Mouse (Mus musculus) layer of hippocampus, adult 8-10 months (tissue): ENCODE results near the gene Plppr5. TPM values are rescaled to one million over a fixed set of nuclear protein-coding genes. Genes with fewer than 3 reads are reported as not detected.

Experiments
- DNase-seq, 2 experiments: peaks; one replicate each; pipeline ENCODE4 v3.0.0; 2022; ENCODE audit warnings: low spot score in 2 of 2
- total RNA-seq, 4 experiments: library from RNA; stranded (reverse); gene quantifications; 2 replicates each; pipeline ENCODE4 v1.2.4; 2022

Plppr5 gene
- 10 to 100 TPM; 28.4 to 32.6 (median 31.0) TPM for total RNA-seq

DNA sequence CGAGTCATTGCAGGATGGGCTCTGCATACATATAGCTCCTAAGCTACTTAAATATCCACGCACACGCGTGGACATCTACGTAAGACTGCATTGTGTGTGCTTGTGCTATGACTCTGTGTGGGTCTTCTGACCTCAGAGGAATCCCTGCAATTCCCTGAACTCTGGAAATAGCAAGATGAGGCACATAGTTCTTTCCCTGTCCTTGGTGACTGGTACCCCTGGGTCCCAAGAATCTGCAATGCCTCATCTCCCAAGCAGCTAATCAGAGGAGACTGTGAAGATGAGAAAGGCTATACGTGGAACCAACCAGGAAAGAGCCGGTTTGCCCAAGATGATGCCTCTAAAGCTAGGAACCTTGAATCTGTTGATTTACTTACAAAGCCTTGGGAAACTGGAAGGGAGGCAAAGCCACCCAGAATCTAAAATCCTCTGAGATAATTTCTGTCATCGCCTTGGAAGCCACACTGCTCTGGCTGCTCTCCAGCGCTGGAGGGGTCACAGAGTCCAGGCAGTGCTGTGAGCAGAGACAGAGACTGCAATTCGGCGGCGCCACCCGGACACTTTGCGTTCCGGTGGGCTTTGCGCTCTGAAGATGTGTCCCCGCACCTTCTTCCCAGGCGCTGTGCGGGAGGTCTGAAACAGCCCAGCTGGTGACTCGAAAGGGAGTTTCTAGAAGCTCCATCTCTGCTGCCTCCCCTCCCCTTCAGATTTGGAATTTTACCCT, at the start of gene Plppr5:
Gene Plppr5, plus strand, starts transcription at position 308 of the 724 bp plus-strand sequence.
- peak; percentile 34 to 45 for DNase-seq

DNA sequence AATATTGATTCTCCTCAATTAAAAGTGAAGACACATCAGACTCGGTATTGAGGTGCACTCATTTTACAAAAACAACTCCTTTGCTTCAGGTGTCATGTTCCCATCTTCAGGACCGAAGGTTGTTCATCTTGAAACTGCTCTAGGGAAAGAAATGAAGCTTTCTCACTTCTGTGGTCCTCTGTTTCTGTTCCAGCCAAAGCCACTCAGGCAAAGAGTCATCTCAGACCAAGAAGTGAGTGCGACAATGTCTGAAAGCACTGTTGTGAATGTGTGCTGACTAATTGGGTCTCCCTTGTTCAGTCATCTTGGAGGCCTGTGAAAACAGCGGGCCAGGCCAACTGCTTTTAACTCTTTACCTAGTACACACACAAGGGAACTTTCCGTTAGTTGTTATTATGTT, 24.7 kb upstream of the Plppr5 start:
- DNase-seq, result no peak

DNA sequence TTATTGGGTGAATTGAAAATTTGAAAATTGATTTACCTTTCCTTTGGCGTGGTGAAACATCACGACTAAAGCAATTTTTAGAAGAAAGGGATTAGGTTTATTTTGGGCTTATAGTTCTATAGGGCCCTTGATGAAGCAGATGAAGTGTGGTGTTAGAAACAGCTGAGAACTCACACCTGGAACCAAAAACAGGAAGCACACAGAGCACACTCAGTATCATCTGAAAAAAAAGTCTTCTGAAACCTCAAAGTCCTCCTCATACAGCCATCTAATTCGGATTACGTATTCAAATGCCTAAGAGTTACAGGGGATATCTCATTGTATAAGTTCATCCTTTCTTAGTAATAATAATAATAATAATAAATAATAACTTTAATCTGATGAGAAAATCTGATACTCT, 24.1 kb upstream of the Plppr5 start:
- no peak for DNase-seq

DNA sequence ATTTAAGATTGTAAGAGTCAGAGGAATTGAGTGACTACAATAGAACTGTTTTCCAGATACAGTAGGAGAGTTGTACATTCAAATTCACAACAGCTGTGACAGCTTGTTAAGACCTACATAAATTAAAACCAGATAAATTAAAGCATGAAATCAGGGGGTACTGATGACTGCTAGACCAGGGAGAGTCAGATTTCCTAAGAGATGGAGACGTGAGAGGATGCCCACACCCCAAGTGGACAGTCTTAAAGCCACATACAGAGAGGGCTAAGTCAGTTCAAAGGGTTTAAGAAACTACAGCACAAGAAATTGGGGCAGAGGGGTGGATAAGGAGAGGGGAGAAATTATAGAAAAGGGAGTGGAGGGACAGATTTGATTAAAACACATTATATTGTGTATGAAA, 17.7 kb upstream of the Plppr5 start:
- no peak for DNase-seq

DNA sequence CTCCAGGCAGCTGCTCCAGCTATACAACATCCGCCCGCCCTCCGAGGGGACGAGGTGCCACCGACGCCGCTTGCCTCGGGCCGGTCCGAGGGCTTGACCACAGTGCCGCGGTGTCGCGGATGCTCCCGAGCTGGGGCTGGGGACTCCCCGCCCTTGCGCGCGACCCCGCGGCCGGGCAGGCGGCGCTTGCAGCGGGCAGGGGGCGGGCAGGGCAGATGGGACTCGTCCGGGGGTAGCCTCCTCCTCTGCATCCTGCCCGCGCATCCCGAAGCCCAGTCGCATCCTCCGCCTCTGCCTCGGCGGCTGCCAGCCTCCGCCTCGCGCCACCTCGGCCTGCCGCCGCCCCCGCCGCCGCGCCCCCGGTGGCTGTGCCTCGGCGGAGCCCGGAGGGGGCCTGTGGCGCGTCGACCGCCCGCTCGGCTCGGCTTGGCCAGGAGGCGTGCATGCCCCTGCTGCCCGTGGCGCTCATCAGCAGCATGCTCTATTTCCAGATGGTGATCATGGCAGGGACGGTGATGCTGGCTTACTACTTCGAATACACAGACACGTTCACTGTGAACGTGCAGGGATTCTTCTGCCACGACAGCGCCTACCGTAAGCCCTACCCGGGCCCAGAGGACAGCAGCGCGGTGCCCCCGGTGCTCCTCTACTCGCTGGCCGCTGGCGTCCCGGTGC, 754 bp downstream of the Plppr5 start:
- peak; percentile 37 to 63 for DNase-seq

DNA sequence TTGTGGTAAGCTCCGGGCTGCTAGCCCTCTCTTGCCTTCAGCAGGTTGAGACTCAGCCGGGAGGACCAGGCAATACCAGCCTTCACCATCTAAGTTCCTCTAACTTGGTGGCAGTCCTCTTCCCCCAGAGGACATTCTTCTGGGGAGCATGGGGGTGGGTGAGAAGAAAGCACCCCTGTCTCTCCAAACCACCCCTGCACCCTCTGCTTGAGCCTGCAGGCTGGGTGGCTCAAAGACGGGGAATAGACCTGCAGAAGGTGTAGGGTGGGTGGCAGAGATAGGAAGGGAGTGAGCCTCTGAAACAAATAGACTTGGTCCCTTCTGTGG, 1.3 kb downstream of the Plppr5 start:
- no peak for DNase-seq

DNA sequence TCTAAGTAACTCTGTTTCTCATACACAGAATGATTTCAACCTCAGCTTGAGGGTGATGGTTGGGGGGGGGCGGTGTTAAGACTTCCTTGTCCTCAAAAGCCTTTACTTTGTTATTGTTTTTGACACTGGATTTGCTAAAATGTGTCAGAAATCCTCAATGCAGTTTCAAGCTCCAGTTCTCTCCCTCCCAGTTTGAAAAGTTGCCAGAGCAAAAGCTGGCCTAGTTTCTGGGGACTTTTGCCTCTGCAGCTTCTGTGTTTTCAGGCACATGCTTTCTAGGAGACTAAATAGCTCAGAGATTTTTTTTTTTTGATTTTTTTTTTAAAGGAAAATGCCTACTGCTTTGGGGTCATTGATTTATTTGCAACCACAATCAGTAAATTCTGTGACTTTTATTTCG, 2.7 kb downstream of the Plppr5 start:
- peak in 1 of 2 experiments; percentile 26 for DNase-seq

DNA sequence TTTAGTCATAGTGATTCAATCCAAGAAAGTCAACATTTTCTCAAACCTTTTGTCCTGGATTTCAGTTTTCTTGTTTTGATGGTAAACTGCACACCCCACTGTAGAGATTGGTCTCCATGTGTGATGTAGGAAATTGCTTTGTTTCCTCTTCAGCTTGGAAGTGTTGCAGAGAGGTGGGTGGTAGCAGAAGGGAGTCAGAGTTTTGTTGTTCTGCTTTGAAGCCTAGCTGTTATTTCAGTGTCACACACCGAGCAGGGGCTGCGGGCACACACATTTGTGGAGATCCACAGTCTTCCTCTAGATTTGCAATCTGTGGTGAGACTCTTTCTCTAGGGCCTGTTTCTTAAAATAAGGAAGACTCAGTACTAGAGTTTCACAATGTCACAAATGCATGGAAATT, 8.0 kb downstream of the Plppr5 start:
- DNase-seq, result peak; percentile 24 to 33

DNA sequence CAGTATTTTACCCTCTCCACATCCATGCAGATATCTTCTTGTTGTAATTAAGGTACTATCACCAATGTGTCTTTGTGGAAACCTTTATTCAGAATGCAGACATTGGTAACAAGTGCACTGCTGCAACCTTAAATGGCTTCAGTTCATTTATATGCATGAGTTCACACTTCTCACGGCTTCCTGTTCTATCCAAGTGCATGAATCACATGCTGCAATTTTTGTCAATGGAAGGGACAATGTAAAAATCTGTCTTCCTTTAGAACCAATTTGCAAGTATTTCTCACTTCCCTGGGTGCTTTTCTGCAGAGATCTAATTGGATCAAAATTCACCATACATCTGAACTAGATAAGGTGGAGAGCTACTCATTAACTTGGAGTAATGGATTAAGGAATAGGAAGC, 27.8 kb downstream of the Plppr5 start:
- no peak for DNase-seq

DNA sequence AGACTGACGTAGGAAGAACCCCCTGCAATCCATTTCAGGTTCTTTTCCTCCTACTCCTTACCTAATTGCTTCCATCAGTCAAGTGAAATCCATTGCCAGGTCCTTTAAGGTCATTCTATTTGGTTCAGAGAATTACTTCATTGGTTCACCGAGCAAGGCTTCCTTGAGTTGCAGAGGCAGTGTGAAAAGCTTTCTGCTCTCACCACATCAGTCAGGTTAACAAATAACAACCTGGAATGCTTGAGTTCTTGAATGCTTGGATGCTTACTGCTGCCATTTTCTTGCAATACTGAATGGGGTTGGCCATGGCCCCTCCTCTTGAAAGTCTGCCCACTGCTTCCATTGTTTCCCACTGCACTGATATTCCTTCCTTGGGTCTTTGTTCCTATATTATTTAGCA, 28.8 kb downstream of the Plppr5 start:
- DNase-seq, result no peak

DNA sequence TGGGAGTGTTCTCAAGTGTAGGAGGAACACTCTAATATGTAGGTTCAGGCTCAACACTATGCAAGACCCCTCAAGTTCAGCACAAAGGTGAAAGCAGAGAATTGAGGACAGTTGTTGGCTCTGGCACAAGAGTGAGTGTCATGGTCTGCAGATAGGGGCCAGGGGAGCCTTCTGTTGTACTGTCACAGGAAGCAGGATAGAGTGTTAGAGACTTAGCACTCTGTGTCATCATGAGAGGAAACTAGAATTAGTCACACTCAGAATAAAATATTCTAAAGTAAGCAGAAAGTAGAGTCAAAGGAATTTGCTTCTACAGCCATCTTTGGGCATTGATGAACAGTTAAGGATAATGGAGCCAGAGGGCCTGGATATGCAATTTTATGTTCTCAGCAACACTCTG, 31.7 kb downstream of the Plppr5 start:
- DNase-seq, result no peak

DNA sequence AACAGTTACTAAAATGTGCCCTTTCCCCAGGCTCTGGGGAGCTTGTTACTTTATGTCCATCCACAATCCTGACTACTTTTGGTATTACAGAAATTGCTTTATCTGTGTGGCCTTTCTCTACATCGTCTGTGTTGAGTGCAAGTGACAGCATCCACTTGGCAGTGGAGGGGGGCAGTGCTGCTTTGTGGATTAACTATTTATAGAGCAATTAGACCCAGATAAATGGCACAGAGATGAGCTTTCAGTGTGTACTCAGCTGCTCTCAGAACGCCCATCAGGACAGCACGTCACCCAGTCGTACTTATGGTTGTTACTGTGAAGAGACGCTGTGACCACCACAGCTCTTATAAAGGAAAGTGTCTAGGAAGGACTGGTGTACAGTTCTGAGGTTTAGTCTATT, 36.8 kb downstream of the Plppr5 start:
- no peak for DNase-seq

DNA sequence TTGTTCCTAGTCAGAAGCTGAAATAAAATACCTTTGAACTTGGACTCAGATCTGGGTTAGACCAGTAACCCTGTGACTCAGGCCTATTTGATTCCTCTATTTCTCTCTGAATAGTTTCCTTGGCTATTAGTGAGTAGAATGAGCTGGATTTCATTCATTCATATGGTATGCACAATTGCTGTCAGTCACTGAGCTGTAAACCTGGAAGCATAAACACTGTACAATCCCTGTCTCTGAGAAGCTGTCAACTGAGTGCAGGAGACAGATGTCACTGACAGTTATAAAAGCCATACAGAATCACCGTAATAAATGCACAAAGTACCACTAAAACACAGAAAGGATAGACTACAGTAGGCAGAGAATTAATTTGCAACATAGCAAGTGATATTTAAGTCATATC, 40.2 kb downstream of the Plppr5 start:
- DNase-seq, result no peak

DNA sequence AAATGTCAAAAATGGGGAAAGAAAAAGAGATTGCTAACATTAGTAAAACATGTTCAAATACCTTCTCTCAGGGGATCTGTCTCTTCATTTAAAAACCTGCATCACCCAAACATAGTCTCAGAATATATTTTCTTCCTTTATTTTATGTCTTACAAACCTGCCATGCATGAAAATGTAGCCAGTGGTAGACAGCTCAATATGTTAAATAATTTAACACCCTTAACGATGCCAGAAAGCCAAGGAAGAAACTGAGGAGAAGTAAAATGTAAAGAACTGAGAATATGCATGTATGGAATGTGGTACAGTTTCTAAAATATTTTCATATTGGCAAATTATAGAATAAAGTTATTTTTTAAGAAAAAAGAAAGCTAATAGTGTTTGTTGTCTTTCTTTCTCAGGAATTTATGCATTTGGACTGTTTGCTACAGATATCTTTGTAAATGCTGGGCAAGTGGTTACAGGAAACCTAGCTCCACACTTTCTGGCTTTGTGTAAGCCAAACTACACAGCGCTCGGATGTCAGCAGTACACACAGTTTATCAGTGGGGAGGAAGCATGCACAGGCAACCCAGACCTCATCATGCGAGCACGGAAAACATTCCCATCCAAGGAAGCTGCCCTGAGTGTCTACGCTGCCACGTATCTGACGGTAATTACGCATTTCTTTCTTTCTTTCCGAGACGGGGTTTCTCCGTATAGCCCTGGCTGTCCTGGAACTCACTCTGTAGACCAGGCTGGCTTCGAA, 50.8 kb downstream of the Plppr5 start:
- DNase-seq, result no peak

DNA sequence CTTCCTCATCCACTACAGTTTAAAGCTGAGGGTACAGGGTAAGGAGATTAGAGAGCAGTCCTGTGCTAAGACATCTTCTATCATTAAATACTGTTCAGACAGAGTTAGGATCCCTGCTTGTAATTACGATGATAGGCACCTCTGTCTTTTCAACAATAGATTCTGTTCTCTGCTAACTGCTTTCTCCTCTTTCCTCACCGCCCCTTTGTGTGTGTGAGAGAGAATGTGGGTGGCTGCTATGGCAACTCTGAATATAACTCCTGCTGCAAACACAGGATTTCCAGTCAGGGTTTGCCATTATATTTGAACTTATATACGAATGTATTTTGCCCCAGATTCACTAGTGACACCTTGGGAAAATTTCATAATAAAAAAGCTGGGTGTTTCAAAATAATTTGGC, 54.2 kb downstream of the Plppr5 start:
- DNase-seq, result no peak

DNA sequence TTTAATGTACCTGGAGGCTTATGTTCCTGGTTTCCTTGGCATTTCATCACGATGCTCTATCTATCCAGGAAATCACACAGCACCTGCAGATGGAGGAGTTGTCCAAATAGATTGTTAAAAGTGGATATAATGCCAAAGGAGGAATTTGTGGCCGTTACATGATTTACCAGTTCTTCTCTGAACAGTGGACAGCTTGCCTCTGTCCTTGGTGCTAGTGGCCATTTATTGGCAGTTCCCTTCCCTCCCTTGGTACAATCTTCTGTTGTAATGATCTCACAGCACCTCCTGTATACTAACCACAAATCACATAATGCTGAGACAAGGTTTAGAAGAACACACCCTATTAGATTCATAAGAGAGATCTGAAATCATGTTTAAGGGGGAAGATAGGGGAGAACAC, 55.7 kb downstream of the Plppr5 start:
- no peak for DNase-seq

DNA sequence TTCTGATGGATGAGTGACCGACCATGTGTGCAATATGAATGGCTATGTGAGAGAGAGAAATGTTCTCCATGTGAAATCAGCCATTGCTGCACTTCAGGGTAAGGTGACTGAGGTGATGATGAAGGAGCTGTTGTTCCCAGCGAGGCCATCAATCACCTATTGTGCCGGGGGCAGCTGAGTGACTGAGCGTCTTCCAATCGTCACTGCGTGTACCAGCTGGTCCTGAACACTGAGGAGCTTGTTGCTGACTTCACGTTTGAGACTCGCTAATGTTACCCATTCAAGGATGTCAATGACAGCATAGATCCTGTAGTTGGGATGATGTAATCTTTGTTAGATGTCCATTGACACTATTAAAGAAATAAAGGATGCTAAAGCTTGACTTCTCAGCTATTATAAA, 74.0 kb downstream of the Plppr5 start:
- DNase-seq, result no peak

DNA sequence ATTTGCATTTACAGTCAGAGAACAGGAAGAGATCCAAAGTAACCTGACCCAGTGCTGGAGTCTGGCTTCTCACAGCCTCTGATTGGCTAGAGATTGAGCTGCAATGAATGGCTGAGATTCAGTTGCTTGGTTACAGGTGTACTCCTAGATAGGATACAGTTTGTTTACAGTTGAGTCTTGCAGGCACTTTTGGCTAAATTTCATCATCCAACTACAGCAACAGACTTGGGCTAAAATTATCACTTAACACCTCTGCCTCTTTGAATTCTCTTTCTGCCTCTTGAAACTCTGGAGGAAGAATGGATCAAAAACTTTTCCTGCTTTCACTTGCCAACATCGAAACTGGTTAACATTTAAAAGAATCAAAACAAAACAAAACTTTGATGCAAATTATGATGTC, 89.7 kb downstream of the Plppr5 start:
- no peak for DNase-seq

DNA sequence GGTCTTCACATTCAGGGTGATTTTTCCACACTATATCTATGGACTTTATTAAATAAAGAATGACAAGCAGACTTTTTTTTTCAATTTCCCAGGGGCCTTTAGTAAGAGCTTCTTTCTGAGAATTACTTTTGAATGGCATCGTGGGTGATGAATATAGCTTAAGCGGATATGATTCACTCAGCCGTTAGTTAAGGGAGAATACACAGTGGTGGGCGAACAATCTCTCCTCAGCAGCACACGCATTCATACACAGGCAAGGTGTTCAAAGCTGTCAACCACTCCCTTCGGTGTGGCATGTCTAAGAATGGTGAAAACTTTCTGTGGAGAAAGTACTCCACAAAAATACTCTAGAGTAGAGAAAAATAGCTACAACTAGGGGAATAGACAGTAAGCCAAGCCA, 104.6 kb downstream of the Plppr5 start:
- DNase-seq, result no peak

DNA sequence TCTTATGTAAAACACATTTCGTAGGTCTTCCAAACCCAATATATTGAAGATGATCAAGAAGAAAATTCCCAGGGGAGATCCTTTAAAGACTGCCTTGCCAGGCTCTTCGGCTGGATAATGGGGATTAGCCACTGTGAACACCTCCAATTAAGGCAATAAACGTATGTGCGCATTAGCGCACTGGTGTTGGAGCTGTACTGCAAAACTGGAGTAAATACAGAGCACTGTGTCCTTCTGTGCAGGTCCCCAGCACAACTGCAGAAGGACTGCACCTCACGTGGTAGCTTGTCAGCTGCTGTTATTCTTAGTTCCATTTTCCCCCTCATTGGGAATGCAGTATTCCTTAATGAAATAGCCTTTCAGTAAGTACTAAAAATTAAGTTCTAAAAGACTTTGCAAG, 110.0 kb downstream of the Plppr5 start:
- DNase-seq, result no peak

DNA sequence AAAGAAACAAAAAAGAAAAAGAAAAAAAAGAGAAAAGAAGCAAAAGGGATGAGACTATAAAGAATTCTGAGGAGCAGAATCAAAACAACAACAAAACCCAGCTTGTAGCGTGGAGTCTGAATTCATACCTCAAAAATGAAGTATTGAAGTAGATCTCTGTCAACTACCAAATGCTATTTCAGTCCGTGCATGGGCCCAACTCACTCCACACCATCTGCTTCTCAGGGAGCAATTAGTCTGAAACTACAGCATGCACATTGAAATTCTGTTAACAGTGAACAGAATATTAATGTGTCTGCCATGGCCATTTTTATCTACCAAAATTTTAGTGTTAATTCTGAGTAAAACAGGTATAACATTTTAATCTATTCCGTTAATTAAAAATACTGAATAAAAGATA, 111.4 kb downstream of the Plppr5 start:
- DNase-seq, result peak; percentile 34 to 52

DNA sequence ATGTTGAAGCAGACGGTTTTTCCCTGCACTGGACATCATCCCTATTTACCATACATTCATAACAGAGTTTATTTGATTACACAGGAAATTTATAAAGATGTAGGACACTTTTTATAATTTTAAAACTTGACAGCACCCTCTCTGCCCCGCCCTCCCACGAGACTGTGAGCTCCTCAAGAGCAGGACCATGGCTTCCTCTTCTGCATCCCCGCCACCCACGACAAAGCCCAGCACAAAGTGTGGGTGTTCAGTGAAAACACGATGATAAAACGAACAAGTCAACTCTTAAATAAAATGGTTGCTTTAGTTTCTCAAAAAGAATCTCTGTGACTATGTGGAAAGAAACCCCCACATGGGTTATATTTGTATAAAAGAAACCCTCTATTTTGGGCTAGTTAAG, 112.0 kb downstream of the Plppr5 start:
- no peak for DNase-seq

DNA sequence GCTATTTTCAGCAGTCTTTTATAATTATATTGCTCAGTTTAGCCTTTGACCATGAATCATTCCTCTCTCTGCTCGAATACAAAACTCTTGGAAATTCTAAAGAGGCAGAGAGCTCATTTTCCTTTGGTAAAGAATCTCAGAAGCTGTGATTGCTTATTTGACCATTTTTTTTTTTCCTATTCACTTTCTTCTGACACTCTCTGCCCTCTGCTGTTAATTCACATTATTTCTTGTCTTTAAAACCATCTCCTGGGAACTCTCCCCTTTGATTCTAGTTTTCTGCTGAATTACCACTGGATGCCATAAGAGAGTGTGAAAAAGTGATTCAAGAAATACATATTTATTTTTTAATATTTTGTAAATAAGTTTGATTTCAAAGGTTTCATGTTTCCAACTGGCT, 120.1 kb downstream of the Plppr5 start:
- DNase-seq, result no peak
